Mouse (Mus musculus) thymus, postnatal 36 days (tissue): ENCODE results near the gene Dnm2.

Source experiments
- DNase-seq, 2 experiments: peaks; one replicate each; pipeline ENCODE4 v3.0.0; 2022; ENCODE audit warnings: mixed read lengths in 2 of 2

The Dnm2 gene

GRCm38 (mm10) chr9:21424631-21425555 lies at the start of gene Dnm2:
TSS of gene Dnm2 (plus strand) at chr9:21424908.
- peak; percentile 98 to 99 for DNase-seq

GRCm38 (mm10) chr9:21379195-21379594 lies 45.5 kb upstream of the Dnm2 start:
- peak; percentile 29 to 36 for DNase-seq

DNA sequence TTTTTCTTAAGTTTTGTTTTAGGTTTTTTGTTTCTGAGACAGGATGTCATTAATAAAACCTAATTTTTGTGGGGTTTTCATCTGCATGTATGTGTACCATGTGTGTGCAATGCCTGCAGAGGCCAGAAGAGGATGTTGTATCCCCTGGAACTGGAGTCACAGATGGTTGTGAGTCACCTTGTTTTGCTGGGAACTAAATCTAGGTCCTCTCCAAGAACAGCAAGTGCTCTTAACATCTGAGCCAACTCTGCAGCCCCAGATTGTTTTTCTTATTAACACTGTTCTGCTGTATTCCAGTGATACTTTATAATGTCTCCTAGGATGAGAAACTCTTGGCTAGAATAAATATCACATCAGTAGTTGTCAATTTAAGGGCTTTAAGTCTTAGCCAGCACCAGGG lies 43.8 kb upstream of the Dnm2 start:
- no peak for DNase-seq

- no peak for DNase-seq
Measured at GRCm38 (mm10) chr9:21383966-21384365, 40.7 kb upstream of the Dnm2 start.

- DNase-seq = no peak
Measured at GRCm38 (mm10) chr9:21392646-21393175, 32.0 kb upstream of the Dnm2 start.

DNA sequence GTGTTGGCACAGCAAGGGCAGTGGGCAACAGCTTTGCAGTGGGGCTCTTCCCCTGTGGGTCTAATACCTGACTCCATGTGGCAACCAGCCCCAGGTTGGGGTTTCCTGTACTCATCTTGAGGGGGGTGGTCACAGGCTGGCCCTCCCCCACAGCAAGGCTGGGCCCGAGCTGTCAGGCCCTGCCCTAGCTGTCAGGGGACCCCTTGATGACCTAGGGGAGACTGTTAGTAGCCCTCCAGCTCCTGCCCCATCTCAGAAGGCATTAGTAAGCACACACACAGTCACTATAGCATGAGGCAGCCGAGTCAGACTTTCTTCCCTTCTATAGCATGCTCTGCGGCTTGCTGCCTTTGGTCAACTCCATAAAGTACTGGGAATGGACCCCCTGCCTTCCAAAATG lies 29.0 kb upstream of the Dnm2 start:
- DNase-seq = no peak

- no peak for DNase-seq
Measured at GRCm38 (mm10) chr9:21397170-21397569, 27.5 kb upstream of the Dnm2 start.

DNA sequence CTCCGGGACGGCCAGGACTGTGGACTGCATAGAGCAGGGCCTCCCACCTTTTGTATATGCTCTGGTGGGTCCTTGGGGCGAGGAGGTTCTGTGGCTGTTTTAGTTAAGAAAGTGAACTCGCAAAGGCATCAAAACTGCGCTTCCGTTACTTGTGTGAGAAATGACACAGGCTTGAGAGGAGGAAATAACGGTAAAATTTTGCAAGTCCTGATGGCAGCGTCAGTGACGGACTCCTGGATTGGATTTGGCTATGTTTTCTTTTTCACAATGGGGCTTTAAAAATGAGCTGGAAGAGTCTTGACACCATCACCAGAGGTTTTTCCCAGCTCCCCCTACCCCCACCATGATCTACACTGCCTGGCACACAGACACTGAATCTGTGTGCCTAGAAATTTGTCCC lies 23.7 kb upstream of the Dnm2 start:
- DNase-seq = no peak

GRCm38 (mm10) chr9:21402764-21403253 lies 21.9 kb upstream of the Dnm2 start:
- no peak for DNase-seq

DNA sequence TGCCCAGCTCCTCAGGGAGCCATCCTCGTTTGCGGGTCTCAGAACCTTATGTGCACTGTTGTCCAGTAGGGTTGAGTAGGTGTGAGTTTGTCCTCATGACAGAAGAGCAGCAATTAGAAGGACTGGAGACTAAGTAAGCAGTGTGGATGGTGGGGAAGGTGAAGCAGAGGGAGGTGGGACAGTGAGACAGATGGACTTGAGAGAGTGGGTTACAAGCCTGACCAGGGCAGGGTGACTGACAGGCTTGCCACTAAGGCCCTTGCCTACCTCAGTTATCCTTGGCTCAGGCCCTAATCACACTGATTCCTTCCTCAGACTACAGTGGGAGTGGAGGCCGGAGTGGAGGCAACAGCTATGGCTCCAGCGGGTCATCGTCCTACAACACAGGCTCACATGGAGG lies 21.0 kb upstream of the Dnm2 start:
- DNase-seq = no peak

- no peak for DNase-seq
Measured at GRCm38 (mm10) chr9:21405525-21405924, 19.2 kb upstream of the Dnm2 start.

- DNase-seq = no peak
Measured at GRCm38 (mm10) chr9:21407951-21408350, 16.8 kb upstream of the Dnm2 start.

- DNase-seq = no peak
Measured at GRCm38 (mm10) chr9:21408624-21409023, 16.1 kb upstream of the Dnm2 start.

GRCm38 (mm10) chr9:21409592-21410317 lies 15.0 kb upstream of the Dnm2 start:
- DNase-seq = peak; percentile 75 to 82

- peak; percentile 69 to 84 for DNase-seq
Measured at GRCm38 (mm10) chr9:21411669-21412550, 12.8 kb upstream of the Dnm2 start, which contains the start of gene Qtrt1. TSS of gene Qtrt1 (plus strand) at chr9:21411837.

DNA sequence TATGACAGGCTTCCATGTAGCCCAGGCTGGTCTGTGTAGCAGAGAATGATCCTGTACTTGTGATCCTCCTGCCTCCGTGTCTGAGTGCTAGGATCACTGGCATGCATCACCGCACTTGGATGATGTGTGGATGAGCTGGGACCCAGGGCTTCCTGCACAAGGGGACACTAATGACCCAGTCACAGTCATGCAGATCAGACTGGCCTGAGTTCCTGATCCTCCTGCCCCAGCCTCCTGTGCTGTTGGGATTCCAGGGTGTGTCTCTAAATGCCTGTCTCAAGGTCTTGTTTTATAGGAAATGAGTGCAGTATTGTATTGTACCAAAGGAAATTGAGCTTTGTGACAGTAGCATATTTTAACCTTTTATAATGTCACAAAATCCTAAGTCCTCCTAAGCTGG lies 6.8 kb upstream of the Dnm2 start:
- no peak for DNase-seq

GRCm38 (mm10) chr9:21419646-21420045 lies 5.1 kb upstream of the Dnm2 start:
- peak; percentile 29 to 59 for DNase-seq

- DNase-seq = no peak
Measured at GRCm38 (mm10) chr9:21425556-21425945, 843 bp downstream of the Dnm2 start.

GRCm38 (mm10) chr9:21426013-21426412 lies 1.3 kb downstream of the Dnm2 start:
- peak in 1 of 2 experiments; percentile 39 for DNase-seq

DNA sequence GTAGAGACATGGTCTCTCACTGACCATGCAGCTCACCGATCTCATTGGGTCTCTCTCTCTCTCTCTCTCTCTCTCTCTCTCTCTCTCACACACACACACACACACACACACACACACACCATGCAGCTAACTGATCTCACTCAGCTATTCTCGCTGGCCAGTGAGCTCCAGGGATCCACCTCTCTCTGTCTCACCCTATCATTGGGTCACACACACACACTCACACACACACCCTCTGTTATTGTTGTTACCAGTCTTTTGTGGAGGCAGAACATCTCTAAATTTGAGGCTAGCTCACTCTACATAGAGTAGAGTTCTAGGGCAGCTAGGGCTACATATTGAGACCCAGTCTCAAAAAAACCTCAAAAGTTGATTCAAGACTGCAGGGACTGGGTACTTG lies 1.8 kb downstream of the Dnm2 start:
- no peak for DNase-seq

GRCm38 (mm10) chr9:21427773-21428172 lies 3.1 kb downstream of the Dnm2 start:
- no peak for DNase-seq

- DNase-seq = no peak
Measured at GRCm38 (mm10) chr9:21428178-21428577, 3.5 kb downstream of the Dnm2 start.
